Mouse (Mus musculus) midbrain, embryonic 12.5 days (tissue): ENCODE data around the gene Olfr1204. TPM values are rescaled to one million over a fixed set of nuclear protein-coding genes. Genes with fewer than 3 reads are reported as not detected.

Source experiments
- ATAC-seq: fragments of 200-750 bp; cut with Nextera tagmentation; 2 replicates; pipeline ENCODE4 v1.8.0; 2017; ENCODE audit warnings: low read depth, moderate TSS enrichment, moderate library complexity; ENCODE audit not compliant: low FRiP score
- H3K27ac ChIP-seq: fragments of 300-500 bp; sonication (generic); replicated peaks from 2 replicates; pipeline ENCODE4 v1.5.1; 2016; ENCODE audit warnings: mild to moderate bottlenecking
- H3K27me3 ChIP-seq: fragments of 300-500 bp; sonication (generic); 2 replicates; pipeline ENCODE4 v1.6.1; 2016; ENCODE audit warnings: mild to moderate bottlenecking
- H3K36me3 ChIP-seq: fragments of 300-500 bp; sonication (generic); 2 replicates; pipeline ENCODE4 v1.6.1; 2016
- H3K4me1 ChIP-seq: fragments of 300-500 bp; sonication (generic); 2 replicates; pipeline ENCODE4 v1.6.1; 2016
- H3K4me2 ChIP-seq: fragments of 300-500 bp; sonication (generic); replicated peaks from 2 replicates; pipeline ENCODE4 v1.6.1; 2016; ENCODE audit warnings: mild to moderate bottlenecking, moderate library complexity
- H3K4me3 ChIP-seq: fragments of 300-500 bp; sonication (generic); 2 replicates; pipeline ENCODE4 v1.5.1; 2016; ENCODE audit warnings: mild to moderate bottlenecking
- H3K9ac ChIP-seq: fragments of 300-500 bp; sonication (generic); replicated peaks from 2 replicates; pipeline ENCODE4 v1.6.1; 2016; ENCODE audit warnings: mild to moderate bottlenecking, moderate library complexity
- H3K9me3 ChIP-seq: fragments of 300-500 bp; sonication (generic); 2 replicates; pipeline ENCODE4 v1.6.1; 2016; ENCODE audit warnings: mild to moderate bottlenecking
- WGBS: fragments of 180-500 bp; shearing (Covaris S2); methylation state at CpG from one replicate; pipeline ENCODE4 v1.1.7; 2016; 5-methylcytosine and 5-hydroxymethylcytosine counted together
- polyA plus RNA-seq: library from polyadenylated mRNA; unstranded; fragments of >200 nt; fragmentation: Nextera tagmentation; extraction: Ambion mirVana; gene quantifications from 2 replicates; pipeline ENCODE4 v1.2.1, GENCODE M21; 2016

The Olfr1204 gene
- polyA plus RNA-seq = not detected in 2 replicates

- WGBS = 95% methylated on average over 1 of the region's 1 CpGs
Observed at GRCm38 (mm10) chr2:88848992-88849391, at the start of gene Olfr1204. Gene Olfr1204 (plus strand): TSS chr2:88849292.

GRCm38 (mm10) chr2:88814196-88814595 is 34.9 kb upstream of the Olfr1204 start, which contains the start of gene Olfr1202:
Gene Olfr1202 (plus strand): TSS chr2:88814496.
- no peaks in the 10 kb centered on the region for H3K36me3 ChIP-seq
- H3K9me3 ChIP-seq = no peaks in the 10 kb centered on the region
- no peak within 1 kb of the TSS for H3K27ac ChIP-seq
- no peaks in the 10 kb centered on the region for H3K27me3 ChIP-seq
- 87% methylated on average over 1 of the region's 1 CpGs for WGBS
- ATAC-seq = no peak
- no peak within 1 kb of the TSS for H3K9ac ChIP-seq
- H3K4me2 ChIP-seq = no peak within 1 kb of the TSS
- no peaks in the 10 kb centered on the region for H3K4me1 ChIP-seq
- H3K4me3 ChIP-seq = no peak within 1 kb of the TSS

More at GRCm38 (mm10) chr2:88848992-88849391, at the start of gene Olfr1204:
- no peak within 1 kb of the TSS for H3K4me3 ChIP-seq
- no peak within 1 kb of the TSS for H3K27ac ChIP-seq
- no peak within 1 kb of the TSS for H3K9ac ChIP-seq
- H3K9me3 ChIP-seq = no peaks in the 10 kb centered on the region
- H3K4me2 ChIP-seq = no peak within 1 kb of the TSS
- ATAC-seq = no peak
- no peaks in the 10 kb centered on the region for H3K4me1 ChIP-seq
- no peaks in the 10 kb centered on the region for H3K36me3 ChIP-seq
- H3K27me3 ChIP-seq = no peaks in the 10 kb centered on the region

- Histone ChIP-seq H3K4me1 (no peaks in the 10 kb centered on the region), H3K4me3 (no peak within 1 kb of the TSS), H3K9ac (no peak within 1 kb of the TSS), H3K36me3 (no peaks in the 10 kb centered on the region), H3K4me2 (no peak within 1 kb of the TSS), H3K27me3 (no peaks in the 10 kb centered on the region), H3K9me3 (0 out of 2 replicates have a peak, but pooled peaks cover 3% of the 10 kb centered on the region), H3K27ac (no peak within 1 kb of the TSS)
- 87% methylated on average over 2 of the region's 2 CpGs for WGBS
- no peak for ATAC-seq
Observed at GRCm38 (mm10) chr2:88829437-88829836, 19.7 kb upstream of the Olfr1204 start, which contains the start of gene Olfr1205. Gene Olfr1205 (plus strand): TSS chr2:88829737.

GRCm38 (mm10) chr2:88838477-88838876 is 10.6 kb upstream of the Olfr1204 start:
- H3K36me3 ChIP-seq = no peaks in the 10 kb centered on the region
- no peak for ATAC-seq
- no peaks in the 10 kb centered on the region for H3K4me1 ChIP-seq
- H3K9me3 ChIP-seq = no peaks in the 10 kb centered on the region
- no peaks in the 10 kb centered on the region for H3K27me3 ChIP-seq
- no peak overlapping the region for H3K4me3 ChIP-seq
- H3K27ac ChIP-seq = no peak overlapping the region
- H3K9ac ChIP-seq = no peak overlapping the region
- WGBS = 87% methylated on average over 2 of the region's 2 CpGs
- no peak overlapping the region for H3K4me2 ChIP-seq

- Histone ChIP-seq H3K4me3 (no peak within 1 kb of the TSS), H3K4me2 (no peak within 1 kb of the TSS), H3K9ac (no peak within 1 kb of the TSS), H3K27me3 (no peaks in the 10 kb centered on the region), H3K4me1 (no peaks in the 10 kb centered on the region), H3K9me3 (no peaks in the 10 kb centered on the region), H3K36me3 (no peaks in the 10 kb centered on the region), H3K27ac (no peak within 1 kb of the TSS)
- ATAC-seq = no peak
- WGBS = 88% methylated on average over 2 of the region's 2 CpGs
Observed at GRCm38 (mm10) chr2:88862931-88863330, 13.8 kb downstream of the Olfr1204 start, which contains the start of gene Olfr1206. Gene Olfr1206 (plus strand): TSS chr2:88863231.

- Histone ChIP-seq H3K27ac (no peak within 1 kb of the TSS), H3K27me3 (no peaks in the 10 kb centered on the region), H3K4me3 (no peak within 1 kb of the TSS), H3K9ac (no peak within 1 kb of the TSS), H3K9me3 (no peaks in the 10 kb centered on the region), H3K36me3 (no peaks in the 10 kb centered on the region), H3K4me2 (no peak within 1 kb of the TSS), H3K4me1 (no peaks in the 10 kb centered on the region)
- no peak for ATAC-seq
Observed at GRCm38 (mm10) chr2:88902211-88902610, 53.1 kb downstream of the Olfr1204 start, which contains the start of gene Olfr1208. Gene Olfr1208 (minus strand): TSS chr2:88902311.

Other genes with a start within 250 kb of the Olfr1204 start
- gene Olfr1191-ps1, start 208.8 kb upstream of the Olfr1204 start, polyA plus RNA-seq = not detected in 2 replicates
- not detected in 2 replicates for gene Olfr1192-ps1, start 200.8 kb upstream of the Olfr1204 start, polyA plus RNA-seq
- gene Olfr1193, start 173.7 kb upstream of the Olfr1204 start, polyA plus RNA-seq = not detected in 2 replicates
- gene Olfr1195, start 160.1 kb upstream of the Olfr1204 start, polyA plus RNA-seq = not detected in 2 replicates
- not detected in 2 replicates for gene Olfr1196, start 144.7 kb upstream of the Olfr1204 start, polyA plus RNA-seq
- not detected in 2 replicates for gene Olfr1197, start 116.9 kb upstream of the Olfr1204 start, polyA plus RNA-seq
- not detected in 2 replicates for gene Olfr1198, start 97.9 kb upstream of the Olfr1204 start, polyA plus RNA-seq
- gene Olfr1199, start 88.8 kb upstream of the Olfr1204 start, polyA plus RNA-seq = not detected in 2 replicates
- not detected in 2 replicates for gene Olfr1200, start 78.8 kb upstream of the Olfr1204 start, polyA plus RNA-seq
- gene Olfr1201, start 56.3 kb upstream of the Olfr1204 start, polyA plus RNA-seq = not detected in 2 replicates
- not detected in 2 replicates for gene Olfr1202, start 34.8 kb upstream of the Olfr1204 start, polyA plus RNA-seq
- not detected in 2 replicates for gene Olfr1205, start 19.6 kb upstream of the Olfr1204 start, polyA plus RNA-seq
- not detected in 2 replicates for gene Olfr1206, start 13.9 kb downstream of the Olfr1204 start, polyA plus RNA-seq
- gene Olfr1208, start 53.0 kb downstream of the Olfr1204 start, polyA plus RNA-seq = not detected in 2 replicates
- not detected in 2 replicates for gene Olfr1209, start 65.9 kb downstream of the Olfr1204 start, polyA plus RNA-seq
- gene Olfr1211, start 88.8 kb downstream of the Olfr1204 start, polyA plus RNA-seq = not detected in 2 replicates
- not detected in 2 replicates for gene Olfr1212, start 104.7 kb downstream of the Olfr1204 start, polyA plus RNA-seq
- gene Gm13762, start 131.0 kb downstream of the Olfr1204 start, polyA plus RNA-seq = not detected in 2 replicates
- gene Olfr1214, start 143.4 kb downstream of the Olfr1204 start, polyA plus RNA-seq = not detected in 2 replicates
- not detected in 2 replicates for gene Olfr1215, start 157.7 kb downstream of the Olfr1204 start, polyA plus RNA-seq
- not detected in 2 replicates for gene Olfr1216, start 169.0 kb downstream of the Olfr1204 start, polyA plus RNA-seq
- not detected in 2 replicates for gene Olfr1217, start 182.8 kb downstream of the Olfr1204 start, polyA plus RNA-seq
- not detected in 2 replicates for gene Olfr1218, start 211.9 kb downstream of the Olfr1204 start, polyA plus RNA-seq
- gene Olfr1219, start 234.2 kb downstream of the Olfr1204 start, polyA plus RNA-seq = not detected in 2 replicates